Mouse (Mus musculus): ENCODE data around the gene Zmiz1. TPM values are rescaled to one million over a fixed set of nuclear protein-coding genes. Genes with fewer than 3 reads are reported as not detected.

Zmiz1 gene
- total RNA-seq, 2 experiments from 2014 or later, result 115 to 128 TPM

DNA sequence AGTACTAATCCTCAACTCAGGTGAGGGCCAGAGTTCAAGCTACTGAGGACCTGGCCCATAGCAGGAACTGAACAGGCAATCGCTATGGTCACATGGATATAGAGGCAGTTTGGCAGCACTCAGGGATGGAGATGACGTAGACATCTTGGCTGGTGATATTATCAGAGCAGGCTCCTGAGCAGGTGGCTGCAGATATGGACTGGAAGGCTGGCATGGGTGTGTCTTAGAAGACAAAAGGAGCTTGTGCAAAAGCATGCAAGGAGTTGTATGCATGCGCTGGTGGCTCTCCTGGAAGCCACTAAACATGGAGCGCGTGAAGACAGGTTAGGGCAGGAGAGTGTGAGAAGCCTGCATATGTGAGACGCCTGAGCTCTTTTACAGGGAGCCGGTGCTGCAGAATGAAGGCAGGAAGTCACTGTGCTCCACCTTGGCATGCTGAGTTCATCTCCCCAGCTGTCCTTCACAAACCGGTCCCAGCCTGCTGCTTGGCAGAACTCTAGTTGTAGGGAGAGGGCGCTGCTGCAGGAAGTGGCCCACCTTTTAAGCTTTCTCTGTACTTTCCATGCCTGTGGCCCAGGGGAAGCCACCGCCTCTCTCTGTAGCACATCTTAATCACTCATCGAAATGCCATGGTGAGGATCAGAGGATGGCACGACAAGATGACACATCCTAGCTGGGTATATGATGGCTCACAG lies 4.8 kb upstream of the Zmiz1 start:
- DNase-seq (ENCODE audit: low spot score in 2 of 2), result no peak

DNA sequence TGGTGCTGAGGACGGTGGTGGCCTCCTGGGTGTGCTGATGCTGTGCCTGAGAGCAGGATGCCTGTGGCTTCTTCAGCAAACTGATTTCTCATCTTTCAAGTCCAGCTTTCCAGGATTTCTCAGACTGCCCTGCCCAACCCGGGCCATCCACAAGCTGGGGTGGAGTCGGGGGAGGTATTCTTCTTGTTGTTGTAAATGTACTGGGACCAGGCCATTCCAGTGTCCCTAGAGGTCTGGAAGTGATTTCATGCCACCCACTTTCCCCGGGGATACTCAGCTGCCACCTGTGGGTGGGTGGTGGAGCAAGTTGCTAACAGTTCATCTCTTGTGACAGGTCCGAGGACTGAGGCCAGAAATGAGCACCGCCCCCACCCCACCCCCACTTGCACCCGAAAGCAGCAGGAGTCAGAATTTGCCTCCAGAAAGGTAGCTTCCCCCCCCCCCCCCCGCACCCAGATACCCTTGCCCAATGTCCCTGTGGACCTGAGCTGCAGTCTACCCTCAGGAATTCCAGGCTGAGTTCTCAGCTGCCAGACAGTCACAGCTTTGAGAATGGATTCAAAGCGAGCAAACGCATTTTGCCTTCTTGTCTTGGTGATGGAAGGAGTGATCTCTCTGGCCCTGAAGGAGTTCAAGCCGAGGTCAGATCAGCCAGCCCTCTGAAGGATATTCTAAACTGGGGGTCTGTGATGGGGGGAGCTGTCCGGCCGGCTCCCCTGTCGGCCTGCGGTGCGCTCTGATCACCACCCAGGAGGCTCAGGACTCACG lies 2.1 kb upstream of the Zmiz1 start:
- DNase-seq (ENCODE audit: low spot score in 2 of 2), result peak in 1 of 2 experiments; percentile 39

DNA sequence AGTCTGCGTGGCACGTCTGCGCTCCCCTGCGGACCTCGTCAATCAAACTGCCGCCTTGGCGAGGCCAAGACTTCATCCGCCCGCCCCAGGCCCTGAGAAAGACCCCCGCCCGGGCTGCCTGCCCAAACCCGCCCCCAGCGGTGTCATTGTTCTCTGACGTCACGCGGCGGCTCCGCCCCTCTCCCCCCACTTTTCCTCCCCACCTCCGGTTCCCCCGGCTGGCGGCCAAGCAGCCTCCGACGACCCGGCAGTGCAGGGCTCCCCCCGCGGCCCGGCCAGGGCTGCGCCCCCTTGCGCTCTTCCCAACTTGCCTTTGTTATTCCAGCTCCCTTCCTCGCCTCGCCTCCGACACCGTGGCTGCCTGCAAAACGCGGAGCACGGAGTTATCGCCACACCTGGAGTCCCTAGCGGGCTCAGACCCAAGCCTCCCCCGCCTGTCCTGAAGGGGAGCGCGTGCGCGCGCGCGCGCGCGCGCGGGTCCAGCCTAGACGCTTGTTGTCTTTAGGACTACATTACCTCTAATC lies 1.5 kb upstream of the Zmiz1 start:
- DNase-seq (ENCODE audit: low spot score in 2 of 2), result peak; percentile 98 to 99

DNA sequence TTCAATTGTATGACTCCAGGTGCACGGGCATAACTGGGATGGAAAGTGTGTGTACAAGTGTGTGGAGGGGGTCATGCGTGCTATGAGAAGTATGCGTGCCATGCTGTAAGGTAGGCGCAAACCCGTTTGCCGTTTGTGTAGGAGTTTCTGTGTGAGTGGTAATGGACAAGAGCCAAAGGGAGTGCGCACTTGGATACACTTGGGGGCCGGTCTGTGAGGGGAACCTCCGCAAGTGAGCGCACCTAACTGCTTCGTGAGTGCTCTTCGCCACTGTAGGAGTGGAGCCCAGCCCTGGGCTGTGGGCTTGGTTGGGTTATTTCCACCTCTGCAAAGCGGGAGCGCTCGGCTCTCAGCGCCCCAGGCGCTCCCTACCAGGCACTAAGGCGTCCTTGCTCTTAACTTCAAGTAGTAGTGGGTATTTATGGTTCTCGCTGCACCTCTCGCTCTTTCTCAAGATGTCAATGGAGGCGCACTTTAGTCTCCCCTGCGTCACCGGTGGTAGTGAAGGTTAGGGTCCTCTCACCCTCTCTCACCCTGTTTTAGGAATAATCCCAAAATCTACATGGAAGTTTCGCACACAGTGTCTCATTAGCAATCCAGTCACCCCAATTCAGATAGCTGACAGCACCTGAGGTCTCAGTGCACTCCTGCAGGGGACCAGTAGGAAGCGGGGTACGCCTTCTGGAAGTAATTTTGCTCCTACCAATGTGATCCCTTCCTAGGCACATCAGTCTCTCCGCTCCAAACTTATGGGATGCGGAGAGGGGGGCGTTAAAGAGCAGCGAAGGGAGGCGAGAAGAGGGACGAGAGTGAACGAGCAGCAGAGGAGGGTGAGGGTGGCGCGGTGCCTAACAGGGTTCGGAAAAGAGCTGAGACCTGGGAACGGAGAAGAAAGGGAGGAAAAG lies 622 bp upstream of the Zmiz1 start:
- DNase-seq (ENCODE audit: low spot score in 2 of 2), result peak in 1 of 2 experiments; percentile 52

DNA sequence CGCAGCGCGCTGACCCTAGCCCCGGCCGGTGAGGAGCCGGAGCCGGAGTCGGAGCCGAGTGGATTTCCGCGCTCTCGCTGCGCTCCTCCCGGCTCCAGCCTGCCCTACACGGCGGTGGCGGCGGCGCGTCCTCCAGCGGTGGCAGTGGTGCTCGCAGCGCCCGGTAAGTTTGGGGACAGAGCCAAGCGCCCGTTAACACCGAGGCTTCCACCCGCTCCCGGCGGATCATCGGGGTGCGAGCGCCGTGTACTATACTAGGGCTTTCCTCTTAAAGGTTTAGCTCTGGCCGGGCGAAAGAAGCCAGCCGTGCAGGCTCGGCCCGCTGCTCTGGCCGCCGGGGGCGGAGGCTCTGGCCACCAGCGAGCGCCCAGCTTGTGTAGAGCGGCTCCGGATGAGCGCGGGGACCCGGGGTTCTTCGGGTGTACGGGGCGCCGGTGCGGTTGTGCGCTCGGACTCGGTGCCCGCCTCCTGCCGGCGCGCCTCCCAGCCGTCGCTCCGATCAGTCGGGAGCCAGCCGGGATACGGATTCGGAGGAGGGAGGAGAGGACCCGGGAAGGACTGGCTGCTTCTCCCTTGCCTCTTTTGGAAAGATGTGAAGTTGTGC lies 511 bp downstream of the Zmiz1 start:
- DNase-seq (ENCODE audit: low spot score in 2 of 2), result peak; percentile 51 to 79

DNA sequence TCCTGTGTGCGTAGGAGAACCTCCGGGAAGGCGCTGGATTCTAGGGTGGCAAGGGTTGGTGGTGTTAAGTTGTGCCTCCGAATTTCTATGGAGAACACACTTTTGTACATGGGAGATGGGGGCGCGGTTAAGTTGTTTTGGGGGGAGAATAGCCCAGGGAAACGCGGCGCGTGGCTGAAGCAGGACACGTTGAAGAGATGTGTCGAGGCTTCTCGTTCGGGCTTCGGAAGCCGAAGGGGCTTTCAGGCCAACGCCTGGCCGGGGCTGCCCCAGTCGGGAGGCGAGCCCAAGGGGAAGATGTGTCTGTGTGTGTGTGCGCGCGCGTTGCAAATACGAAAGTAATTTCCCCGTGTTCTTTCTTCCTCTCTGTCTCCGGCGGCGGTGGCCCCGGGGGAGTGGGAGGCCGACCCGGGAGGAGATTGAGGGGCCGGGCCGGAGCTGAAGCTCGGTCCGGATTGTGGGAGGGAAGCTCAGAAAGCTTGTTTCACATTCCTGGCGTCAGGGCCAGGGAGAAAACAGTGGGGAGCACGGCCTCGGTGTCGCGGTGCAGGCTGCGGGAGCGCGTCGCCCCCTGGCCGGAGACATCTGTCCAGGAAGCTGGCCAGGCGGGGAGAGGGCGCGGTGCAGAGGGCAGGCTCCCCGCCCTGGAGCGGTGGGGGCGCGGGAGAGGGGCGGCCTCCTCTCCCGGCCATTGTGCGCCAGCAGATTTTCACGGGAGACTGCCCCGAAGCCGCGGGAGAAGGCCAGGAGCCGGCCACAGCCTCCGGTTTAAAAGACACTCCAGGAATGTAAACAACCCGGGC lies 1.2 kb downstream of the Zmiz1 start:
- DNase-seq (ENCODE audit: low spot score in 2 of 2), result peak; percentile 51 to 65

DNA sequence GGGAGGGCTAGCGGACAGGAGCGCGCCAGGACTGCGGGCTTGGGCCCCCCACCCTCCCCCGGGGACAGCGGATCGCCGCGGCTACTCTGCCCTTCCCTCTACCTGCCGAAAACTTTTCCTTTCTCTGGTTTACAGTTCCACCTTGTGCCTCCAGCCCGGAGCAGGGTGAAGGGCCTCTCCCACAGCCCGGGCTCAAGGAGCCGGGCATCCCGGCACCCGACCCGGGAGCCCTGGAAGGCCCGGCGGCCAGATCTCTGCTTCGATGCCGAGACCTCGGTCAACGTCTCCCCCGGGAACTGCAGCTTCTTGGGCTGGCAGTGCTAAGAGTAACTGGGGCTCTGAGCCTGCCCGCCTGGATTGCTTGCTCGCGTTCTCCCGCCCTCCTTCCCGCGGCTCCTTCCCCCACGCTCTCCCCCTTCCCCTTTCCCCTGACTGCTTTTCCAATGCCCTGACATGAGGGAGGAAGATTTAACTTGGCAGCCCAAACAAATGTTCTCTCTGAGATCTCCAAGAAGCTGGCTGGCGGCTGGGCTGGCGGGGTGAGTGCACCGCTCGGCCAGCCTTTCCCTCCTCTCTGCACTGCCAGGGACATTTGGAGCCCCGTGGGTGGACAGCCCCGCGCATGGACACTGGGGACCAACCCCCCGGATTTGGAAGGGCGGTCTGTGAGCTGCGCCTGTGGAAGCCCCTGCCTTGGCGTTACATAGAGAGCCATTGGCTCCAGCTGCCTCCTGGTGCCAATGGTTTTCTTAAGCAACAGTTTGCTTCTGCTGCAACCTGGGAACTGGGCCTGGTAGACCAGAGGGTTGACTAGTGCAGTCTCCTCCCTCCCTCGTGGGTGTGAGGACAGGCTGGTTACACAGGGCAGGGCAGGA lies 2.1 kb downstream of the Zmiz1 start:
- DNase-seq (ENCODE audit: low spot score in 2 of 2), result peak; percentile 73 to 77

DNA sequence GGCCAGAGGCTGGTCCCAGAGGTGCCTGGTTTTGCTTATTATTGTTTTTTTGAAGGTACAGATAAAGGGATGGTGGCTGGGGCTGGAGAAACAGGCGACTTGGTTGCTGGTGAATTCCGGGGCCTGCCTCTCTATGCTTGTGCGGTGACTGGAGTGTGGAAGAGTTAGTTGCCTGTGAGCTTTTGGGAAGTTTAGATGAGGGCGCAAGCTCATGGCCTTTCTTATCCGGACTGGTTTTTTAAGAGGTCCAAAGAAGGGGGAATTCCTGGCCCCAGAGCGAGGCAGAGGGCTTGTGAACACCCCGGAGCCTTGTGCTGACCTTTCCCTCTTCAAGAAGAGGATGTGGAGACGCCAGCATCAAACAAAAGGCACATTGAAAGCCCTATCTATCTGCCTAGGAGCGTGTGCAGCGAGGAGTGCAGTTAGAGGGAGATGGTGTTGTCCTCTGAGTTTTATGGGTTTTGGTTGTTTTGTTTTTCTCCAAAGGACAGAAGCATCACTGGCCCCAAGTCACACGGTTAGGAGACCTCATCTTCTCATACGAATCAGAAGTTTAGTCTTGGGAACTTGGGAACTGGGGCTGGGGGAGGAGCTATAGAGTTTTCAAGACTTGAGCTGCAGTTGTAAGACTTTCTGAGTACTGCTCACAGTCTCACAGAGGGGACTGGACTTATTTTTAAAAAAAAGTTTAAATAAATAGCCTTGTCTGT lies 2.8 kb downstream of the Zmiz1 start:
- DNase-seq (ENCODE audit: low spot score in 2 of 2), result no peak

DNA sequence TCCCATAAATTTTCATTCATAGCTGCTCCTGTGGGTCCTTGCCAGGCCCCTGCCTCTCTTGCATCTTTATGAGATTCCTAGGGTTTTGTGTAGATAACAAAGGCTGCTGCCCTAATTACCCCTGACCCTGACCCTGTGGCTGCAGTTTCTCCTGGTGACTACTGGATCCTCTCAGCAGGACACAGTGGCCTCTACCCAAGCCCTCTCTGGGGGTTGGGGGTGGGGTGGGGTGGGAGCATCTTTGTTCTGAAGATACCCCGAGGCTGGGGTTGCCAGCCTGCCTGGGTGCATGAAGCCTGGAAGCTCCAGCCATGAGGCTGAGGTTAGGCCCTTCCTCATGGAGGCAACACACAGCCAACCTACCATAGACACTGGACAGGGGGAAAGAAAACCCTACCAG lies 4.0 kb downstream of the Zmiz1 start:
- no peak for DNase-seq (ENCODE audit: low spot score in 2 of 2)

DNA sequence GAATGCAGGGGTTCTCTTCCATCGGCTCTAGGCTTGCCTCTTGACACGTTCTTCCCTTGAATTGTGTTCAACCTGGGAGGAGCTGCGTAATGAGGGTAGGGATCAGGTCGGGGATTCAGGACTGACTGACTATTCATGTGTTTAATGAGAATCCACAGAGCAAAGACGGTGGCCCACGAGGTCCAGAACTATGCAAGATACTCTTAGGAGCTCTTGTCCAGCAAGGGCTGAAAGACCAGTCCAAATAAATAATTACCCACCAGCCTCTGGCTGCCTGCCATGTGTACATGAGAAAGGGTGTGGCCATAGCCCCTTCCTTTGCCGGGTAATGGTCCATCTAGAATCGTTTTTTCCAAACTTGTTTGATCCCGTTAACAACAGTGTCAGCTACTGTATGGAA lies 4.9 kb downstream of the Zmiz1 start:
- DNase-seq (ENCODE audit: low spot score in 2 of 2), result no peak

DNA sequence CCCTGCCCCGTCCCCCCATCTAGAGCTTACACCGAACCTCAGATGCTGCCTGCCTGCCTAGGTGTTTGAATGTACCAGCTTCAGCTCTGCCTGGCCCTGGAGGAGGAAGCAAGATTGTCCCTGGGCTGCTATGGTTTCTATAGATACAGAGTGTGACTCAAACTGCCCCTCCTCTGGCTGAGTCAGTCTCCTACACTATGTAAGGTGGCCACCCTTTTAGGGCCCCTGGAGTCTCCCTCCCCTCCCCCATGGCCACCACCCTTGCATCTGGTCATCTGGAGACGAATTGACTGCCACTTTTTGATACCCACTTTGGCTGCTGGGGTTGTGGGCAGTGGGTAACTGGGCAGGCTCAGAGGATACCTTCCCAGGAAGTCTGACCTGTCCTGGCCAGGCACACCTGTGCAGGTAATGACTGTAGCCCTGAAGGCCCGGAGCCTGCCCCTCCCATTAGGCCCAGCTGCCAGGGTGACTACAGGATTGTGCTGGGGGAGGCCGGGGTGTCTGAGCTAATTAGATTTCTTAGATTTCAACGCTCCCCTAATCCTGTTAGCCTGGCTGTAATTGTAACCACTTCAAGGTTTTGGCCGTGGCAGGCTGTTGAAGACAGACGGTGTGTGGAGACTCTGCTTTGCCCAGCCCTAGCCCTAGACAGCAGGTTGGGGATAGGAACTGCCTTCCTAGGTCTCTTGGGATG lies 5.8 kb downstream of the Zmiz1 start:
- no peak for DNase-seq (ENCODE audit: low spot score in 2 of 2)

DNA sequence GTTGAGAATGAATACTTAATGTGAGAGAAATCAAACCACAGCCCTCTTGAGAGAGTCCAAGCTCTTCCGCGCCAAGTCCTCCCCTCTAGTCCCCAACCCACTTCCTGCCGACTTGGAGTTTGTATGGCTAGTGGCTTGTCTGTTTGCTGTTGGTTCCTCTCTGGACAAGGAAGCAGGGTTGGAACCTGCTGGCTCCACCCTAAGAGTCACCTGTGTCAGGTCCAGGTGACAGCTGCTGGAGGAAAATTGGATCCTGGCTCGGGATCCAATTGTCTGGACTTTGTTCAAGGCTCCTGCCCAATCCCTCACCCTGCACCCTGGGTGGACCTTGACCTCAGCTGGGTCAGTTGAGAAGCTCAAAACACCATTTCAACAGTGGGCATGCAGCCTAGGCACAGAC lies 7.4 kb downstream of the Zmiz1 start:
- no peak for DNase-seq (ENCODE audit: low spot score in 2 of 2)

DNA sequence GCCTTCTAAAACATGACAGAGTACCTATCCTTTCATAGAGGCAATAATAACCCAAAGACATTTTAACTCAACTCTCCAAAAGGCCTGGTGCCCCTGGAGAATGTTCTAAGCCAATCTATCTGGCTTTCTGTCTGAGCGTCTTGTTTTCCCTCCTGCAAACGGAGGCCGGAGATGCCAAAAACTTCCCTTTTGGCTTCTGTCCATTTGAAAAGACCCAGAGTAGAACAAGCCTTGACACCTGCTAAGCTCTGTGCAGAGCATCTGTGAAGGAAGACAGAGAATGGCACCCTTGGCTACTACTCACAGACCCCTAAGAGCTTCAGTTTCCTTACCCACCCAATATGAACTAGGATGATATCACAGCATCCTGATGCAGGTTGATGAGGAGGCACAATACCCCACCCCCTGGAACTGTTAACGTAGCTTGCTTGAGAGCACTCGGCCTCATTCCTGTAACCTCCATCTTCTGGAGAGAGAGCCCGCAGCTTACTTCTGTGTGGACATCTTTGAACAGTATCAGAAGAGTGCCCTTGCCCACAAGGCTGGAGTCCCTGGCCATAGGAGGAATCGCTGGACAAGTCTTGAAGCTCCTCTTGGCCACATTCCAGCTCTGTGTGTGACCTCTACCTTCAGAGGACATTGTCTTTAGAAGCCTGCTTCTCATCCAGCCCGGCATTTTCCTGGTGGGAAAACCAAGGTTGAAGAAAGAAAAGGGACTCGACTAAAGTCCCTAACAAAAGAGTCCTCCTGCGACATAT lies 9.1 kb downstream of the Zmiz1 start:
- DNase-seq (ENCODE audit: low spot score in 2 of 2), result no peak

DNA sequence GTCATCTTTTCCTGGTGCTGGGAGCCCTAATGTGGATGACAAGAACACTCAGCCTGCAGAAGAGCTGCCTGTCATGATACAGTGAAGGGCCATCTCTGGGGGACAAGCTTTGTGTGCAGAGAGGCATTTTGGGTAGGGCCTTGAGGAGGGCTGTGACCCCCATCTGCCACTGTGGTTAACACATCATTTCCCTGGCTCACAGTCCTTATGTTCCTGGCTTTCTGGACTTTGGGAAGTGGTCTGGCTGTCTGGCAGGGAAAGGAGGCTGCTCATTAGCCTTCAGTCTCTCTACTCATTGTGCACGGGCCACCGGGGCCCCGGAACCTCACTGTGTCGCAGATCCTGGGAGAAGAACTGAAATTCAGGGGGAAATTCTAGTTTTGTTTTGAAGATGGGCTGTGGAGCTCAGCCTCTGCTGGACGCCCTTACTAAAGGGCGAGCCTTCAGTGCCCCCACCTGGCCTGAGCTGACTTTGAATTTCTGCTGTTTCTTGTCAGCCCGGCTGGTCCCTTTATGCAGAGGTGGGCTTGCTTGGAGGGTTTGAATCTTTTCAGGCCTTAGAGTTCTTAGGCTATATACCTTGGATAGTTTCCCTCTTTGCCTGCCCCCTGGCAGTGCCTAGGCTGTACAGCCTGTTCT lies 10.0 kb downstream of the Zmiz1 start:
- no peak for DNase-seq (ENCODE audit: low spot score in 2 of 2)

DNA sequence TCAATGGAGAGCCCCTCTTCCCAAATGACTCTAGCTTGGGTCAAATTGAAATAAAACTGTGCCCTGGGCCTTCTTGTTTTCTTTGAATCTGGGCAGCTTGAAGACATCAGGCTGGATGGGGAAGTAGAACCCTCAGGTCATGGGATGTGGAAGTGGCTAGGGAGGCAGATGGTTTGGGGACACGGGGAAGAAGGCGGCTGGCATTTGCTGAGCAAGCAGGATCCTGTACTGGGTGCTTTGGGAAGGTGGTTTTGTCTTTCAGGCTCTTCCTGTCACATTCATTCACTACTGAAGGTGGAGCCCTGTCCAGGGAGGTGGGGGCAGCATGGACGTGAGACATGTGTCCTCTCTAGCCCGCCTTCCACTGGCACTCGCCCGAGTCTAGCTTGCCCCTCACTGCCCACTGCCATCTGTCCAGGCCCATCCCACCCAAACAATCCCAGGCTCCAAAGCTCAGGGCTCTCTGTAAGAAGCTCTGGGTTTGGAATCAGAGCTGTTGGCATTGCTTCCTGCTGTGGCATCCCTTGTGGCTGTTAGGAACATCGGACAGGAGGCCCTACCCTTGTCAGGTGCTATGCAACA lies 11.3 kb downstream of the Zmiz1 start:
- no peak for DNase-seq (ENCODE audit: low spot score in 2 of 2)

DNA sequence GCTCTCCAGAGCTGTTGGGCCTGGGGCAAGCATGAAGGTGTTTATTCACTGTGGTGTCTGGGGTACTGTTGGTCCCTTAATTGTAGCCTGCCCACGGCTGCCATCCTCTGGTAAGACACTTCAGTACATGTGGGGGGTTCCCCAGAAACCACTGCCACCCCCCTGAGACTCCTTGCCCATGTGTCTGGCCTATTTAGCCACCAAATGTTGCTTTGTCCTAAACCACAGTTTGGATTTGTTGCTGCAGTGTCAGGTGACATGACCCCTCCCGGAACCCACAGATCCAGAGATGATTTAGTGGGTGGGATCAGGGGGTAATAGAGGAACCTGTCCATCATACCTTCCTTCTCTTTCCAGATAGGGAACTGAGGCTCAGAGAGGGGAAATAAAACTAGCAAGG lies 12.1 kb downstream of the Zmiz1 start:
- no peak for DNase-seq (ENCODE audit: low spot score in 2 of 2)

All from layer of hippocampus, postnatal 10 days (tissue).